Mouse (Mus musculus): ENCODE measurements around the gene Dnm1. TPM values are rescaled to one million over a fixed set of nuclear protein-coding genes. Genes with fewer than 3 reads are reported as not detected.

Gene Dnm1
- polyA plus RNA-seq (2021; fragmentation: Nextera tagmentation) = 198 and 300 TPM in 2 replicates
- long read RNA-seq, experiment 1, partial matches to known transcripts = 114 of 149 reads
- long read RNA-seq, experiment 1, other reads (novel, unspliced or antisense) = 35 of 149 reads
- long read RNA-seq, experiment 2, partial matches to known transcripts = 24 of 47 reads
- long read RNA-seq, experiment 2, other reads (novel, unspliced or antisense) = 23 of 47 reads

GRCm38 (mm10) chr2:32353007-32353542, at the start of gene Dnm1:
Dnm1 (minus strand) TSS chr2:32353338.

GRCm38 (mm10) chr2:32395484-32395945, 42.4 kb upstream of the Dnm1 start, which contains the start of gene Ptges2:
Ptges2 (plus strand) TSS chr2:32395896.

GRCm38 (mm10) chr2:32387706-32388490, 34.8 kb upstream of the Dnm1 start, which contains the start of gene Lcn2:
Lcn2 (minus strand) TSS chr2:32388252.

GRCm38 (mm10) chr2:32381775-32382223, 28.7 kb upstream of the Dnm1 start, which contains the start of gene 1110008P14Rik:
1110008P14Rik (minus strand) TSS chr2:32381938.

GRCm38 (mm10) chr2:32352151-32353006, 759 bp downstream of the Dnm1 start, which contains the start of gene Ciz1:
Ciz1 (plus strand) TSS chr2:32352327.

GRCm38 (mm10) chr2:32287923-32288367, 65.2 kb downstream of the Dnm1 start, which contains the start of gene Swi5:
Swi5 (minus strand) TSS chr2:32288075.

GRCm38 (mm10) chr2:32287334-32287840, 65.8 kb downstream of the Dnm1 start, which contains the start of gene Golga2:
Golga2 (plus strand) TSS chr2:32287384.

GRCm38 (mm10) chr2:32259657-32260417, 93.3 kb downstream of the Dnm1 start, which contains the start of gene Uck1:
Uck1 (minus strand) TSS chr2:32260159.

Small RNA genes within 50 kb of the gene (microRNA-seq; reads per million reads assigned to microRNA genes)
- gene Gm23363 = not detected
- gene Mir199b = not detected

Other genes starting within 250 kb of the Dnm1 start
- 42.2 and 47.4 TPM in 2 replicates for gene Prrc2b, start 202.3 kb downstream of the Dnm1 start, polyA plus RNA-seq (2021; fragmentation: Nextera tagmentation)
- gene Pomt1, start 116.7 kb downstream of the Dnm1 start, polyA plus RNA-seq (2021; fragmentation: Nextera tagmentation) = 10.2 and 11.4 TPM in 2 replicates
- gene Uck1, start 93.2 kb downstream of the Dnm1 start, polyA plus RNA-seq (2021; fragmentation: Nextera tagmentation) = 33.5 and 35.6 TPM in 2 replicates
- gene Golga2, start 66.0 kb downstream of the Dnm1 start, polyA plus RNA-seq (2021; fragmentation: Nextera tagmentation) = 17.8 and 22.2 TPM in 2 replicates
- gene Swi5, start 65.3 kb downstream of the Dnm1 start, polyA plus RNA-seq (2021; fragmentation: Nextera tagmentation) = 131 and 165 TPM in 2 replicates
- 19.9 and 28.4 TPM in 2 replicates for gene Ciz1, start 1.0 kb downstream of the Dnm1 start, polyA plus RNA-seq (2021; fragmentation: Nextera tagmentation)
- gene 1110008P14Rik, start 28.6 kb upstream of the Dnm1 start, polyA plus RNA-seq (2021; fragmentation: Nextera tagmentation) = 559 and 640 TPM in 2 replicates
- 0.21 and 0.65 TPM in 2 replicates for gene Lcn2, start 34.9 kb upstream of the Dnm1 start, polyA plus RNA-seq (2021; fragmentation: Nextera tagmentation)
- 24.8 and 25.1 TPM in 2 replicates for gene Ptges2, start 42.6 kb upstream of the Dnm1 start, polyA plus RNA-seq (2021; fragmentation: Nextera tagmentation)
- gene Naif1, start 97.1 kb upstream of the Dnm1 start, polyA plus RNA-seq (2021; fragmentation: Nextera tagmentation) = 2.0 and 3.3 TPM in 2 replicates
- 27.1 and 32.0 TPM in 2 replicates for gene Slc25a25, start 98.1 kb upstream of the Dnm1 start, polyA plus RNA-seq (2021; fragmentation: Nextera tagmentation)
- gene Fam102a, start 182.0 kb upstream of the Dnm1 start, polyA plus RNA-seq (2021; fragmentation: Nextera tagmentation) = 24.3 and 34.4 TPM in 2 replicates
- gene Dpm2, start 217.5 kb upstream of the Dnm1 start, polyA plus RNA-seq (2021; fragmentation: Nextera tagmentation) = 150 and 152 TPM in 2 replicates
- 0.95 and 1.2 TPM in 2 replicates for gene Pip5kl1, start 221.5 kb upstream of the Dnm1 start, polyA plus RNA-seq (2021; fragmentation: Nextera tagmentation)
- gene 9430097D07Rik, start 222.3 kb upstream of the Dnm1 start, polyA plus RNA-seq (2021; fragmentation: Nextera tagmentation) = 0.25 and 0.26 TPM in 2 replicates
- gene St6galnac4, start 233.8 kb upstream of the Dnm1 start, polyA plus RNA-seq (2021; fragmentation: Nextera tagmentation) = 36.2 and 41.8 TPM in 2 replicates
- 10.3 and 11.1 TPM in 2 replicates for gene St6galnac6, start 246.4 kb upstream of the Dnm1 start, polyA plus RNA-seq (2021; fragmentation: Nextera tagmentation)

All from layer of hippocampus, adult 6 months (tissue).